Mouse (Mus musculus): ENCODE measurements around the gene Lgi2.

DNA sequence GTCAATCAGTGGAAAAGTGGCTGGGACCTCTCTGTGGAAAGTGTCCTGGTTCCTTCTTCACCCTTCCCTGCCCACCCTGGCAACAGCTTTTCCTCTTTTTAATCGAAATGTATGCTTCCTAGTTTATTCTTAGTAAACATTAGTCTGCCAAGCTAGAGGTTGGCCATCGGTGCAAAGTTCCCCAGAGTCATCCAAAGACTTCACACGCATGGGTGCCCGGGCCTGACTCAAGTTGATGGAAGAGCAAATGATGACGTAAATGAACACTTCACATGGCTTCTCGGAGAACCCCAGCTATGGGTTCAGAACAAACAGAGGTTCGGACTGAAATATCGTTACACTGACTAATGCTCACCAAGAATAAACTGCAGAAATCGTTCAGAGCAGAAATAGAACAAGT, 24.4 kb upstream of the Lgi2 start:
- TF ChIP-seq POLR2A (IDR thresholded peaks at IDR 0.05; ENCODE audit: extremely low read depth, insufficient read depth, low read length) (no peak), CTCF (IDR thresholded peaks at IDR 0.05; ENCODE audit: extremely low read depth, insufficient read depth, low read length) (no peak)
